Mouse (Mus musculus): ENCODE data around the gene Ceacam1.
"Not testable (repeated sequence)": the region's sequence is repeated elsewhere in the genome, so short reads cannot be mapped to it uniquely, and the experiment has no call there.

The Ceacam1 gene

GRCm38 (mm10) chr7:25439124-25439822, 38.1 kb downstream of the Ceacam1 start:
- no peak for DNase-seq

- no peak for DNase-seq
Measured at GRCm38 (mm10) chr7:25436704-25437103, 40.7 kb downstream of the Ceacam1 start.

GRCm38 (mm10) chr7:25436226-25436625, 41.2 kb downstream of the Ceacam1 start:
- no peak for DNase-seq

- DNase-seq = no peak
Measured at GRCm38 (mm10) chr7:25435546-25435851, 41.9 kb downstream of the Ceacam1 start.

GRCm38 (mm10) chr7:25434654-25435545, 42.5 kb downstream of the Ceacam1 start:
- no peak for DNase-seq

- no peak for DNase-seq
Measured at GRCm38 (mm10) chr7:25433781-25434560, 43.4 kb downstream of the Ceacam1 start.

- no peak for DNase-seq
Measured at GRCm38 (mm10) chr7:25433007-25433541, 44.3 kb downstream of the Ceacam1 start.

GRCm38 (mm10) chr7:25432381-25432780, 45.0 kb downstream of the Ceacam1 start:
- DNase-seq = no peak

GRCm38 (mm10) chr7:25429886-25430784, 47.3 kb downstream of the Ceacam1 start:
- no peak for DNase-seq

GRCm38 (mm10) chr7:25428321-25428720, 49.1 kb downstream of the Ceacam1 start:
- DNase-seq = no peak

- DNase-seq = no peak
Measured at GRCm38 (mm10) chr7:25427144-25427543, 50.3 kb downstream of the Ceacam1 start.

- DNase-seq = not testable (repeated sequence)
Measured at GRCm38 (mm10) chr7:25426380-25426779, 51.0 kb downstream of the Ceacam1 start.

GRCm38 (mm10) chr7:25424429-25424828, 53.0 kb downstream of the Ceacam1 start:
- peak; percentile 78 for DNase-seq

GRCm38 (mm10) chr7:25422286-25422841, 55.0 kb downstream of the Ceacam1 start:
- DNase-seq = peak; percentile 21

GRCm38 (mm10) chr7:25419943-25420342, 57.5 kb downstream of the Ceacam1 start:
- no peak for DNase-seq

- no peak for DNase-seq
Measured at GRCm38 (mm10) chr7:25419536-25419935, 57.9 kb downstream of the Ceacam1 start.

GRCm38 (mm10) chr7:25417597-25417996, 59.8 kb downstream of the Ceacam1 start:
- no peak for DNase-seq

- DNase-seq = no peak
Measured at GRCm38 (mm10) chr7:25412833-25413441, 64.5 kb downstream of the Ceacam1 start, which contains the start of gene Cxcl17. Gene Cxcl17, minus strand, starts transcription at chr7:25412886.

- DNase-seq = no peak
Measured at GRCm38 (mm10) chr7:25411861-25412260, 65.5 kb downstream of the Ceacam1 start.
